Mouse (Mus musculus): ENCODE measurements around the gene Gosr1. TPM values are rescaled to one million over a fixed set of nuclear protein-coding genes. Genes with fewer than 3 reads are reported as not detected.

Gosr1 gene
- polyA plus RNA-seq (2014; fragmentation: Illumina TruSeq; extraction: RNeasy Lipid Tissue Mini Kit (QIAGEN cat#74804); ENCODE audit: low read depth, low replicate concordance): 49.3 TPM

DNA sequence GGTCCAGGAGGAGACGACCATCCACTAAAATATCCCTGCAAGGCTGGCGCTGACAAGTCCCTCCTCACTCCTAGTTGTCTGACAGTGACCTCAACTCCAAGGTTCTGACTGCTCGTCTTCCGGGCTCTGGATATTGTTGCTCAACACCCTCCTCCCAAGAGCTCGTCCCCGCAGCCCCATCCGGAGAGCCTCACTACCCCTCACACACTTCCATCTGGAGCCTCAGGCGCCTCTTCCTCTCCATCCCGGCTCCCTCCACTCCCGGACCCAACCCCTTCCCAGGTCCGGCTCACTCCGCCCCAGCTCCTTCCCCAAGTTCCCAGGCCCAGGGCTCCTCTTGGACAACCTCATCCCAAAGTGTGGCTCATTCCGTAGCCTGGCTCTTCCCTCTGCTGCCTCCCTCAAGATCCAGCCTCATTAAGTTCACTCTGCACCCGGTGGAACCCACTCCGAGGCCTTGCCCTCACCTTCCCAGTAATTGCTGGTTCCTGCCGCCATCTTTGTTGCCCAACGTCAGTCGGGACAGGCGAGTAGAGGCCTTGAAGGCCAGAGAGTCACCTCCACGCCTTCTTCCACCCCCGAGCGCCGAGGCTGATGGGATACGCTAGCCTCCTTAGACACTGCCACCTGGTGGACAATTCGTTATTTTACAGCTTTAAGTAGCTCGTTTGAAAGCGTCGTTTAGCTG lies at the start of gene Gosr1:
Gene Gosr1 (minus strand): TSS at position 527 of the 688 bp plus-strand sequence.

DNA sequence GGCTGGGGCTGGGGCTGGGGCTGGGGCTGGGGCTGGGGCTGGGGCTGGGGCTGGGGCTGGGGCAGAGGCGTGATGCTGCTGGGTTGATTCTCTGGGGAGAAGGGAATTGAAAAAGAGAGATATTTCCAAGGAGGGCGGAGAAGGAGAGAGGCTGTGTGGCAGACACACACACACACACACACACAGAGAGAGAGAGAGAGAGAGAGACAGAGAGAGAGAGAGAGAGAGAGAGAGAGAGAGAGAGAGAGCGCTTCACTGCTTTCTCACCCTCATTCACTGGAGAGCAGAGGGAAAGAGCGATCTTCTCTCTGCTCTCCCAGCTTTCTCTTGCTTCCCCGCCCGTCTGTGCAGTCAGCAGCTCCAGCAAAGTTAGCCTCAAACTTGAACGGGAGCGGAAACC lies 83.9 kb downstream of the Gosr1 start, which contains the start of gene Trarg1:
Gene Trarg1 (plus strand): TSS at position 301 of the 400 bp plus-strand sequence.

Other genes with a start within 250 kb of the Gosr1 start
- 33.7 TPM for gene Abr, start 141.3 kb downstream of the Gosr1 start, polyA plus RNA-seq (2014; fragmentation: Illumina TruSeq; extraction: RNeasy Lipid Tissue Mini Kit (QIAGEN cat#74804); ENCODE audit: low read depth, low replicate concordance)
- not detected for gene Bhlha9, start 91.1 kb downstream of the Gosr1 start, polyA plus RNA-seq (2014; fragmentation: Illumina TruSeq; extraction: RNeasy Lipid Tissue Mini Kit (QIAGEN cat#74804); ENCODE audit: low read depth, low replicate concordance)
- 0.25 TPM for gene Trarg1, start 83.8 kb downstream of the Gosr1 start, polyA plus RNA-seq (2014; fragmentation: Illumina TruSeq; extraction: RNeasy Lipid Tissue Mini Kit (QIAGEN cat#74804); ENCODE audit: low read depth, low replicate concordance)
- gene Cpd, start 83.4 kb upstream of the Gosr1 start, polyA plus RNA-seq (2014; fragmentation: Illumina TruSeq; extraction: RNeasy Lipid Tissue Mini Kit (QIAGEN cat#74804); ENCODE audit: low read depth, low replicate concordance): 331 TPM
- gene Tmigd1, start 138.6 kb upstream of the Gosr1 start, polyA plus RNA-seq (2014; fragmentation: Illumina TruSeq; extraction: RNeasy Lipid Tissue Mini Kit (QIAGEN cat#74804); ENCODE audit: low read depth, low replicate concordance): 113 TPM
- gene Blmh, start 161.2 kb upstream of the Gosr1 start, polyA plus RNA-seq (2014; fragmentation: Illumina TruSeq; extraction: RNeasy Lipid Tissue Mini Kit (QIAGEN cat#74804); ENCODE audit: low read depth, low replicate concordance): 127 TPM
- gene Slc6a4, start 235.0 kb upstream of the Gosr1 start, polyA plus RNA-seq (2014; fragmentation: Illumina TruSeq; extraction: RNeasy Lipid Tissue Mini Kit (QIAGEN cat#74804); ENCODE audit: low read depth, low replicate concordance): 13.2 TPM

Data from sigmoid colon, adult 10 weeks (tissue).